Mouse (Mus musculus) heart, postnatal 0 days (tissue): ENCODE results near the gene 4930452B06Rik.

Experiments
- CTCF ChIP-seq: IDR thresholded peaks from 2 replicates; pipeline ENCODE4 v1.5.1; 2016; ENCODE audit warnings: antibody characterized with exemption, control low read depth, low read depth
- EP300 ChIP-seq: IDR thresholded peaks from 2 replicates; pipeline ENCODE4 v1.6.1; 2016; ENCODE audit warnings: antibody characterized with exemption, low read depth

DNA sequence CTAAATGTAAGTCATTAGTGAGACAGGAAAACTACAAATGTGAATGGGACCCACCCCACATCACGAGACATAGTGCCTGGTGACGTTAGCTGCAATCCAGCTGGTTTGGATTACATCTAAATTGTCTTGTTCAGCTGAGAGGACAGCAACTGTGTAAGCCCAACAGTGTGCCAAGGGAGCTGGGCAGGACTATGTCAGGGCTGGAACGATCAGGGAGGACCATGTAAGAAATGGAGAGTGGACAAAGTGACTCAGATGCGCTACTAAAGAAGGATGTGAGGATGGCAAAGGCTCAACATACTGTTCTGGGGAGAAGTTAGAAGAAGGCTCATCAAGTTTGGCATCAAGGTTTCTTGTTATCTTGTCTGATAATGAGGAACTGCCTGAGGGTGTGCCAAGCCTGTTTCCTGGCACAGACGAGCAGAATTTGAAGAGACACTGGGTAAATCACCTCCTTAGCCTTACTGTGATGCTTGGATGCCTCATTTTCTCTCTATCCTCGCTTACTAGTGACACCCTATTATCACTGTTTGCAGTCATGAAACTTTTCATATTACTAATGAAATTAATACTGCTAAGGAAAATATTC is 203.6 kb downstream of the 4930452B06Rik start:
- TF ChIP-seq EP300 (no peak), CTCF (no peak)
